Mouse (Mus musculus): ENCODE results near the gene Il1rl2.

Gene Il1rl2

GRCm38 (mm10) chr1:40380111-40380510 is 55.7 kb downstream of the Il1rl2 start:
- peak; percentile 91 for DNase-seq (ENCODE audit: low read depth)

- DNase-seq (ENCODE audit: low read depth): peak; percentile 85
Measured at GRCm38 (mm10) chr1:40380990-40381389, 56.6 kb downstream of the Il1rl2 start.

- peak; percentile 83 for DNase-seq (ENCODE audit: low read depth)
Measured at GRCm38 (mm10) chr1:40382841-40383240, 58.4 kb downstream of the Il1rl2 start.

GRCm38 (mm10) chr1:40384931-40385545 is 60.6 kb downstream of the Il1rl2 start:
- DNase-seq (ENCODE audit: low read depth): no peak

- DNase-seq (ENCODE audit: low read depth): peak; percentile 56
Measured at GRCm38 (mm10) chr1:40391374-40391773, 67.0 kb downstream of the Il1rl2 start.

- peak; percentile 38 for DNase-seq (ENCODE audit: low read depth)
Measured at GRCm38 (mm10) chr1:40392535-40392934, 68.1 kb downstream of the Il1rl2 start.

GRCm38 (mm10) chr1:40393214-40393613 is 68.8 kb downstream of the Il1rl2 start:
- DNase-seq (ENCODE audit: low read depth): peak; percentile 90

- peak; percentile 70 for DNase-seq (ENCODE audit: low read depth)
Measured at GRCm38 (mm10) chr1:40399639-40400038, 75.2 kb downstream of the Il1rl2 start.

GRCm38 (mm10) chr1:40404682-40405081 is 80.3 kb downstream of the Il1rl2 start:
- no peak for DNase-seq (ENCODE audit: low read depth)

- DNase-seq (ENCODE audit: low read depth): no peak
Measured at GRCm38 (mm10) chr1:40409882-40410281, 85.5 kb downstream of the Il1rl2 start.

- DNase-seq (ENCODE audit: low read depth): peak; percentile 74
Measured at GRCm38 (mm10) chr1:40413039-40413438, 88.6 kb downstream of the Il1rl2 start.

- DNase-seq (ENCODE audit: low read depth): no peak
Measured at GRCm38 (mm10) chr1:40414276-40414675, 89.9 kb downstream of the Il1rl2 start.

- DNase-seq (ENCODE audit: low read depth): no peak
Measured at GRCm38 (mm10) chr1:40414863-40415656, 90.7 kb downstream of the Il1rl2 start.

GRCm38 (mm10) chr1:40417034-40417433 is 92.6 kb downstream of the Il1rl2 start:
- no peak for DNase-seq (ENCODE audit: low read depth)

All from induced T-regulatory cell, adult 2 months (primary cell).